Mouse (Mus musculus) adrenal gland, adult 10 weeks (tissue): ENCODE measurements around the gene Obox7. TPM values are rescaled to one million over a fixed set of nuclear protein-coding genes. Genes with fewer than 3 reads are reported as not detected.

ENCODE experiments used
- polyA plus RNA-seq: library from polyadenylated mRNA; stranded (reverse); fragments of 350-450 nt; fragmentation: Illumina TruSeq; extraction: RNeasy Lipid Tissue Mini Kit (QIAGEN cat#74804); gene quantifications from one replicate; pipeline ENCODE4 v1.2.3, GENCODE M21; 2014; ENCODE audit warnings: low read depth, low replicate concordance

The Obox7 gene
- not detected for polyA plus RNA-seq

GRCm38 (mm10) chr7:14659196-14659595 is at the start of gene Obox7:
Gene Obox7, plus strand, starts transcription at chr7:14659496.

Other genes starting within 250 kb of the Obox7 start
- 0.35 TPM for gene Sult2a8, start 212.7 kb upstream of the Obox7 start, polyA plus RNA-seq
- not detected for gene Sult2a7, start 165.3 kb upstream of the Obox7 start, polyA plus RNA-seq
- gene Vmn1r90, start 96.0 kb upstream of the Obox7 start, polyA plus RNA-seq: not detected